32 mouse cellular contexts compared by ENCODE assay signal in genomic region chr13:93177571-93177970, GRCm38 (mm10). TPM values are rescaled to one million over a fixed set of nuclear protein-coding genes. Genes with fewer than 3 reads are reported as not detected.
"Had no signal": no experiment of that assay in that cellular context is flagged by ENCODE, and none has a peak within 500 bp of the region (broad histone marks: within the 10 kb centered on the region; RNA-seq: fewer than 3 reads in every experiment).

No protein-coding gene starts in this region.

- ATAC-seq: lung, postnatal 0 days; midbrain, embryonic 13.5 days; midbrain, embryonic 15.5 days; midbrain, embryonic 16.5 days had no signal

- H3K4me1 ChIP-seq: limb, embryonic 10.5 days; limb, embryonic 12.5 days; limb, embryonic 13.5 days; limb, embryonic 15.5 days; lung, embryonic 15.5 days; midbrain, embryonic 10.5 days; midbrain, embryonic 12.5 days; midbrain, embryonic 13.5 days; midbrain, embryonic 15.5 days; neural tube, embryonic 12.5 days; neural tube, embryonic 13.5 days had no signal

- H3K9ac ChIP-seq: limb, embryonic 12.5 days; limb, embryonic 13.5 days; limb, embryonic 15.5 days; liver, embryonic 13.5 days; liver, embryonic 14.5 days; liver, embryonic 15.5 days; lung, embryonic 14.5 days; lung, embryonic 15.5 days; midbrain, embryonic 12.5 days; midbrain, embryonic 13.5 days; midbrain, embryonic 15.5 days; neural tube, embryonic 12.5 days; neural tube, embryonic 13.5 days had no signal

- H3K27me3 ChIP-seq: limb, embryonic 12.5 days; limb, embryonic 13.5 days; limb, embryonic 15.5 days; liver, embryonic 13.5 days; liver, embryonic 15.5 days; lung, embryonic 15.5 days; megakaryocyte, embryonic 14.5 days; midbrain, embryonic 12.5 days; midbrain, embryonic 13.5 days; midbrain, embryonic 15.5 days; neural tube, embryonic 12.5 days; neural tube, embryonic 13.5 days had no signal

- H3K4me3 ChIP-seq: left cerebral cortex, adult 2 months; limb, embryonic 10.5 days; limb, embryonic 12.5 days; limb, embryonic 13.5 days; limb, embryonic 15.5 days; liver, embryonic 13.5 days; liver, embryonic 15.5 days; lung, embryonic 15.5 days; megakaryocyte, embryonic 14.5 days; midbrain, embryonic 10.5 days; midbrain, embryonic 12.5 days; midbrain, embryonic 13.5 days; midbrain, embryonic 15.5 days; myocyte; neural tube, embryonic 12.5 days; neural tube, embryonic 13.5 days had no signal

- DNase-seq: left cerebral cortex, postnatal 4 days; liver; liver, embryonic 13.5 days; lung, adult 18-20 months; lung, adult 2 months; lung, embryonic 14.5 days; lung, postnatal 10 days; lung, postnatal 14 days; lung, postnatal 36 days; lung, postnatal 4 days; midbrain, embryonic 14.5 days had no signal

- H3K9me3 ChIP-seq: limb, embryonic 10.5 days; limb, embryonic 12.5 days; limb, embryonic 13.5 days; limb, embryonic 15.5 days; liver, embryonic 13.5 days; liver, embryonic 15.5 days; lung, embryonic 15.5 days; megakaryocyte, embryonic 14.5 days; midbrain, embryonic 10.5 days; midbrain, embryonic 12.5 days; midbrain, embryonic 13.5 days; midbrain, embryonic 15.5 days; neural tube, embryonic 12.5 days; neural tube, embryonic 13.5 days had no signal

- H3K27ac ChIP-seq: left cerebral cortex, adult 2 months; limb, embryonic 10.5 days; limb, embryonic 12.5 days; limb, embryonic 13.5 days; limb, embryonic 15.5 days; liver, embryonic 13.5 days; liver, embryonic 14.5 days; liver, embryonic 15.5 days; lung, embryonic 15.5 days; macrophage; midbrain, embryonic 10.5 days; midbrain, embryonic 12.5 days; midbrain, embryonic 13.5 days; midbrain, embryonic 15.5 days; neural tube, embryonic 12.5 days; neural tube, embryonic 13.5 days had no signal

- H3K4me2 ChIP-seq: limb, embryonic 12.5 days; limb, embryonic 13.5 days; limb, embryonic 15.5 days; liver, embryonic 13.5 days; liver, embryonic 15.5 days; lung, embryonic 14.5 days; lung, embryonic 15.5 days; midbrain, embryonic 11.5 days; midbrain, embryonic 12.5 days; midbrain, embryonic 13.5 days; midbrain, embryonic 15.5 days; neural tube, embryonic 12.5 days; neural tube, embryonic 13.5 days had no signal

RNA-seq across cellular contexts. Expression of gene Cmya5, which starts 33.0 kb away (rescaled TPM):
- total RNA-seq: megakaryocyte progenitor cell, adult 5-6 weeks had no signal
- polyA plus RNA-seq: midbrain, embryonic 12.5 days had no signal
